Mouse (Mus musculus) hindbrain, embryonic 14.5 days (tissue): ENCODE results near the gene Ccl1. TPM values are rescaled to one million over a fixed set of nuclear protein-coding genes. Genes with fewer than 3 reads are reported as not detected.

Experiments
- ATAC-seq: fragments of 200-750 bp; cut with Nextera tagmentation; 2 replicates; pipeline ENCODE4 v1.8.0; 2017; ENCODE audit warnings: moderate number of reproducible peaks, mild to moderate bottlenecking, moderate TSS enrichment, moderate library complexity; ENCODE audit not compliant: low FRiP score
- DNase-seq: peaks from one replicate; pipeline ENCODE4 v3.0.0-alpha.2; 2015; ENCODE audit warnings: low spot score
- H3K27ac ChIP-seq: fragments of 300-500 bp; sonication (generic); 2 replicates; pipeline ENCODE4 v1.5.1; 2014; ENCODE audit warnings: mild to moderate bottlenecking, moderate library complexity
- H3K27me3 ChIP-seq: fragments of 300-500 bp; sonication (generic); 2 replicates; pipeline ENCODE4 v1.6.1; 2014; ENCODE audit warnings: mild to moderate bottlenecking, low read length, mixed read lengths; ENCODE audit not compliant: control insufficient read depth, insufficient read depth
- H3K36me3 ChIP-seq: fragments of 300-500 bp; sonication (generic); replicated peaks from 2 replicates; pipeline ENCODE4 v1.6.1; 2014; ENCODE audit not compliant: control insufficient read depth, insufficient read depth
- H3K4me1 ChIP-seq: fragments of 300-500 bp; sonication (generic); replicated peaks from 2 replicates; pipeline ENCODE4 v1.6.1; 2014; ENCODE audit warnings: antibody characterized with exemption, low read length, mixed read lengths; ENCODE audit not compliant: control insufficient read depth, insufficient read depth
- H3K4me2 ChIP-seq: fragments of 300-500 bp; sonication (generic); replicated peaks from 2 replicates; pipeline ENCODE4 v1.6.1; 2014; ENCODE audit warnings: mild to moderate bottlenecking, moderate library complexity
- H3K4me3 ChIP-seq: fragments of 300-500 bp; sonication (generic); replicated peaks from 2 replicates; pipeline ENCODE4 v1.5.1; 2014; ENCODE audit warnings: mild to moderate bottlenecking, low read length
- H3K9ac ChIP-seq: fragments of 300-500 bp; sonication (generic); 2 replicates; pipeline ENCODE4 v1.6.1; 2014
- H3K9me3 ChIP-seq: fragments of 300-500 bp; sonication (generic); 2 replicates; pipeline ENCODE4 v1.6.1; 2016; ENCODE audit warnings: low read length; ENCODE audit not compliant: control insufficient read depth
- WGBS: fragments of 180-500 bp; shearing (Covaris S2); extraction: QIAGEN DNeasy Blood & Tissue Kit; methylation state at CpG from one replicate; pipeline ENCODE4 v1.1.7; 2014; 5-methylcytosine and 5-hydroxymethylcytosine counted together
- polyA plus RNA-seq: library from polyadenylated mRNA; unstranded; fragments of >200 nt; fragmentation: Nextera tagmentation; extraction: Ambion mirVana; gene quantifications from 2 replicates; pipeline ENCODE4 v1.2.1, GENCODE M21; 2014

The Ccl1 gene
- polyA plus RNA-seq, 1 experiment from 2014 or later = not detected

DNA sequence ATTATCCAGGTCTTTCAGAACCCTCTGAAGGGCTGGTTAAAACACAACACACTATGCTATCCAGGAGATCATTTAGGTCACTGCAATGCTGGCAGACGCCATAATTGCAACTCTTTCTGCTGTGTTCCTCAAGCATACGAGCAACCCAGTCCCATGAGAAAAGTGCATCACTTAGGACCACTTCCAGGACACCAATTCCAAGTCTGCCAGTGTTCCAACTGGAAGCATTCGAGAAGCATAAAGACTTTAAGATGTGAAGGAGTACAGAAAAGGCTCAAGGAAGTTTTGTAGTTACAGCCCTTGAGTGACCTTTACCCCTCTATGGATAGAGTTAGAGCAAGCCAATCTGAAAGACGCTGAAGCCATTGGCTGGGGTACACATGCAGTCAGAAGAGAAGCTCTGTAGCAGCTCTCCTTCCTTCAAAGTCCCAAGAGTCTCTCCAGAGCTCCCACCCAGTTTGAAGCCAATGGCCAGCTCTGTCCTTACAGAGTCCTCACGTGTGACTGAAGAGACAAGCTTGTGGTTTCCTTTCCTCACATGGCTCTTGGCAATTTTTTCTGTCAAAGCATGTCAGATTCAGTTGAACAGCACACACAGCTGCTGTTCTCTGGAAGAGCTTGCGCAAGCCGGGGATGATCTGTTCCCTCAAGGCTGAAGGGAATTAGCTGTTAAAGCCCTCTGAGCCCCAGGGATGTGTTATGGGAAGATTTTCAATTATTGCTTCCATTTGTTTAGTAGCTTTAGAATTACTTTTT lies 134.0 kb downstream of the Ccl1 start:
- H3K36me3 ChIP-seq = no peaks in the 10 kb centered on the region
- DNase-seq = no peak

DNA sequence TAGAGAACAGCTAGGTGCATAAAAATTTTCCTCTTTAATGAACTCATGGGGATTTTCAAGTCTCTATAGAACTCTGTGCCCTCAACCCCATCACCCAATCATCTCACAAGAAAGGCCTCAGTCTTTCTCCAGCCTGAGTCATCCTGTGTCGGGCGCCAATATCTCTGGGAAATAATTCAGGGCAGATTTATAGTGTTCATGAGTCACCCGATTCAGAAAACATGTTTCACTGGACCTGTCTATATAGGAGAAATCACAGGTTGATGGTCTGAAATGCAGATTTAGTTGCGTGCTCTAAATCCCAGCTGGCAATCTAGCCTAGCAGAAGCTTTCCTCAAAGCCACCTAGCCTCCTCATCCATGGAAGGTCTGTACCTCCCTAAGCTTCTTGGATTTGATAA lies 136.0 kb downstream of the Ccl1 start:
- no peak overlapping the region for H3K4me2 ChIP-seq
- H3K27ac ChIP-seq = no peak overlapping the region
- ATAC-seq (no peak), DNase-seq (no peak)
- H3K27me3 ChIP-seq = no peaks in the 10 kb centered on the region
- no peaks in the 10 kb centered on the region; the same call in 1 of the 2 replicates for H3K4me1 ChIP-seq
- no peak overlapping the region for H3K9ac ChIP-seq
- WGBS = 96% methylated on average over 4 of the region's 4 CpGs
- H3K4me3 ChIP-seq = no peak overlapping the region
- H3K9me3 ChIP-seq = no peaks in the 10 kb centered on the region
- H3K36me3 ChIP-seq = no peaks in the 10 kb centered on the region

More for the DNA sequence above, 134.0 kb downstream of the Ccl1 start:
- H3K4me1 ChIP-seq = no peaks in the 10 kb centered on the region; the same call in 1 of the 2 replicates
- ATAC-seq = no peak
- no peak overlapping the region for H3K9ac ChIP-seq
- WGBS = 68% methylated on average over 7 of the region's 7 CpGs
- H3K4me2 ChIP-seq = no peak overlapping the region
- no peaks in the 10 kb centered on the region for H3K9me3 ChIP-seq
- no peak overlapping the region for H3K27ac ChIP-seq
- H3K4me3 ChIP-seq = no peak overlapping the region
- H3K27me3 ChIP-seq = no peaks in the 10 kb centered on the region

- no peaks in the 10 kb centered on the region for H3K9me3 ChIP-seq
- H3K4me2 ChIP-seq = no peak overlapping the region
- 95% methylated on average over 2 of the region's 2 CpGs for WGBS
- DNase-seq (no peak), ATAC-seq (no peak)
- no peaks in the 10 kb centered on the region; the same call in 1 of the 2 replicates for H3K4me1 ChIP-seq
- no peaks in the 10 kb centered on the region for H3K36me3 ChIP-seq
- no peaks in the 10 kb centered on the region for H3K27me3 ChIP-seq
- no peak overlapping the region for H3K27ac ChIP-seq
- H3K9ac ChIP-seq = no peak overlapping the region
- H3K4me3 ChIP-seq = no peak overlapping the region
Measured at GRCm38 (mm10) chr11:82168308-82168707, 137.2 kb downstream of the Ccl1 start.

DNA sequence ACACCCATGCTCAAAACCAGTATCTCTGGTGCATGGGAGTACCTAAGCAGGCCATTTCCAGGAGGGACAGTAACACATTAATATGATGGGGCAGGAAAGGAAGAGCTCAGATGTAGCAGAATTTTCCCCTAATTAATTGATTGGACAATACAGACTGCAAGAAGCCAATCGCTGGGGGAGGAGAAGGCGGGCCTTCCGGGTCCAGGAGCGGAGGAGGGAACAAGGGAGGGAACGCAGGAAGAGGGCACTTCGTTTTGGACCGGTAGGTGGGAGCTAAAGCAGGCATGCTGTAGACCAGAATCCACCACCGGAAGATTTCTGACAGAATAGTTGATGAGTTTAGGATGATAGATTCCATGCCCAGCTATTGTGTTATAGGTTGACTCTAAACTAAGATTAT lies 142.2 kb downstream of the Ccl1 start:
- H3K27ac ChIP-seq = no peak overlapping the region
- no peak overlapping the region for H3K4me2 ChIP-seq
- 71% methylated on average over 8 of the region's 8 CpGs for WGBS
- no peaks in the 10 kb centered on the region for H3K27me3 ChIP-seq
- no peak overlapping the region for H3K4me3 ChIP-seq
- H3K4me1 ChIP-seq = no peaks in the 10 kb centered on the region
- H3K36me3 ChIP-seq = no peaks in the 10 kb centered on the region
- DNase-seq = no peak
- no peak for ATAC-seq
- H3K9me3 ChIP-seq = no peaks in the 10 kb centered on the region
- H3K9ac ChIP-seq = no peak overlapping the region

DNA sequence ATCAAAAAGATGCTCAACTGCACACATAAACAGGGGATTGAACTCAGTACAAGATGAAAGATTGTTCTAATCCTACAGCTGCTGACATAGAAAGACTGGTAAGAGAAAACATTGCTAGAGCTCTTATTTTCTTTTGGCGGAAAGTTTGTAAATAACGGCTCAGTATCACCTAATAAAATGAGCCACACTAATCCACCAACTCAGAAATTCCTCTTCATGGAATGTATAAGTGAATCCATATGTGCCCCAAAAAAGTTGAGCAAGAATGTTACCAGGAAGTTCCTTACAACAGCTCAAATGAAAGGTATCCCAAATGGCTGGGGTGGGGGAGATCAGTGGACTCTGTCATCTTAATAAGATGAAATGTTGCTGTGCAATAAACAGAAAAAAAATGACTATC lies 146.4 kb downstream of the Ccl1 start:
- no peak overlapping the region for H3K27ac ChIP-seq
- H3K36me3 ChIP-seq = no peaks in the 10 kb centered on the region
- no peak overlapping the region for H3K4me2 ChIP-seq
- DNase-seq = no peak
- no peaks in the 10 kb centered on the region for H3K27me3 ChIP-seq
- H3K9ac ChIP-seq = no peak overlapping the region
- ATAC-seq = no peak
- H3K4me1 ChIP-seq = no peaks in the 10 kb centered on the region
- no peak overlapping the region for H3K4me3 ChIP-seq
- WGBS = 97% methylated on average over 2 of the region's 2 CpGs
- no peaks in the 10 kb centered on the region for H3K9me3 ChIP-seq

DNA sequence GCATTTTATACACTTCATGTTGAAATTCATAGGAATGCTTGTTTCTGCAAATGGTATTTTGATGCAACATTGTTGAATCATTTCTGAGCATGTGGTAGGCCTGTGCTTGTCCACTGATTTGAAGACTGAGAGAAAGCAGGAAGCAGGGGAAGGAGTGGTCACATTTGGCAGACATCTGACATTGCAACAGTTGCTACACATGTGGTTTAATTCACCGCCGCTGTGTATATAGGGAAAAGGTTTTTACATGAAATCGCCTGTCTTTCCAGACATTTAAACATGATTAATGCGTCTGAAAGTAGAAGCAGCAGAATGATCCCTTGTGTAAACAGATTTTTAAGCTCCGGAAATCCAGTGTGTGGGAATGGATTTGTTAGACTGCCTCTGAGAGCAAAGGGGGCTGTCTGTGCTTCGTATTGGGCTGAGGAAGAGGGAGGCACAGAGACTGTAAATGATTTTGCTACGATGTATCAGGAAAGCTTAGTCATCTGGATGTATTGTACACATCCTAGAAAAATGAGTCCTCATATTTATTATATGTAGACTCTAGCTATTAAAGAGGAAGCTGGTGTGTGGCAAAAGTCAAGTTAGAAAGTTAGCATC lies 165.9 kb downstream of the Ccl1 start:
- DNase-seq = no peak
- H3K36me3 ChIP-seq = no peaks in the 10 kb centered on the region
- no peak overlapping the region for H3K4me2 ChIP-seq
- H3K4me3 ChIP-seq = no peak overlapping the region
- H3K9ac ChIP-seq = no peak overlapping the region
- no peaks in the 10 kb centered on the region for H3K9me3 ChIP-seq
- H3K27ac ChIP-seq = no peak overlapping the region
- no peaks in the 10 kb centered on the region for H3K4me1 ChIP-seq
- ATAC-seq = no peak
- no peaks in the 10 kb centered on the region for H3K27me3 ChIP-seq
- WGBS = 68% methylated on average over 7 of the region's 7 CpGs

DNA sequence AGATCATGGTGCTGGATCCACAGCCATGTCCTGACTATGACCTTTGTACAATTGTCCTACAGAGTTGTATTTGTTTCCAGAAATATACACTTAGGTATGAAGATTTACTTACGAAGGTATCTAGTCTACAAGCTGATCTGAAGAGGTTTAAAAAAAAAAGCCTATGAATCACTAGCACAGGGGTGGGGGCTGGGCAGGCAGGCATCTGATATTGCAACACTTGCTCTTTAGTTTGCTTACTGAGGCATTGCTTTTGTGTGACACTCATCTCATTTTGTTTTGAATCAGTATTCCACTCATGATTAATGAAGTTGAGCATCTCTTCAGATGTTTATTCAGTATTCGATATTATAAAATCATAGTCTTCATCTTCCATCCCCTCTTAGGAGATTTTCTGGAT lies 169.3 kb downstream of the Ccl1 start:
- no peak overlapping the region for H3K4me2 ChIP-seq
- no peaks in the 10 kb centered on the region for H3K9me3 ChIP-seq
- no peak for DNase-seq
- no peaks in the 10 kb centered on the region for H3K27me3 ChIP-seq
- H3K9ac ChIP-seq = no peak overlapping the region
- no peaks in the 10 kb centered on the region for H3K36me3 ChIP-seq
- WGBS = 92% methylated on average over 2 of the region's 2 CpGs
- H3K4me3 ChIP-seq = no peak overlapping the region
- no peak for ATAC-seq
- no peaks in the 10 kb centered on the region for H3K4me1 ChIP-seq
- H3K27ac ChIP-seq = no peak overlapping the region

GRCm38 (mm10) chr11:82132977-82133376 lies 172.5 kb downstream of the Ccl1 start:
- no peak for DNase-seq
- WGBS = 81% methylated on average over 1 of the region's 1 CpGs
- no peak overlapping the region for H3K4me3 ChIP-seq

More at GRCm38 (mm10) chr11:82132977-82133376, 172.5 kb downstream of the Ccl1 start:
- H3K9me3 ChIP-seq = no peaks in the 10 kb centered on the region
- ATAC-seq = no peak
- no peak overlapping the region for H3K9ac ChIP-seq
- no peaks in the 10 kb centered on the region for H3K4me1 ChIP-seq
- H3K4me2 ChIP-seq = no peak overlapping the region
- H3K27ac ChIP-seq = no peak overlapping the region
- H3K36me3 ChIP-seq = no peaks in the 10 kb centered on the region
- H3K27me3 ChIP-seq = no peaks in the 10 kb centered on the region
